Mouse (Mus musculus): ENCODE data around the gene Egflam.

- no peak for TF ChIP-seq POLR2A (IDR thresholded peaks at IDR 0.05; ENCODE audit: control insufficient read depth, low read depth, low read length)
- TF ChIP-seq CTCF (IDR thresholded peaks at IDR 0.05; ENCODE audit: control insufficient read depth, insufficient read depth, insufficient replicate concordance, low read depth, low read length): no peak
Measured at GRCm38 (mm10) chr15:7189678-7190454, 208.3 kb downstream of the Egflam start.

Measured in testis, adult 2 months (tissue).